Mouse (Mus musculus) forebrain, embryonic 13.5 days (tissue): ENCODE results near the gene Cript. TPM values are rescaled to one million over a fixed set of nuclear protein-coding genes. Genes with fewer than 3 reads are reported as not detected.

Source experiments
- ATAC-seq: fragments of 200-750 bp; cut with Nextera tagmentation; 2 replicates; pipeline ENCODE4 v1.8.0; 2017
- H3K27ac ChIP-seq: fragments of 300-500 bp; sonication (generic); 2 replicates; pipeline ENCODE4 v1.5.1; 2015; ENCODE audit warnings: inconsistent platforms, mild to moderate bottlenecking, moderate library complexity
- H3K27me3 ChIP-seq: fragments of 300-500 bp; sonication (generic); 2 replicates; pipeline ENCODE4 v1.6.1; 2015; ENCODE audit warnings: mild to moderate bottlenecking, inconsistent platforms
- H3K36me3 ChIP-seq: fragments of 300-500 bp; sonication (generic); 2 replicates; pipeline ENCODE4 v1.6.1; 2015; ENCODE audit warnings: mild to moderate bottlenecking, inconsistent platforms; ENCODE audit not compliant: poor library complexity, severe bottlenecking
- H3K4me1 ChIP-seq: fragments of 300-500 bp; sonication (generic); 2 replicates; pipeline ENCODE4 v1.6.1; 2015; ENCODE audit warnings: inconsistent platforms
- H3K4me2 ChIP-seq: fragments of 300-500 bp; sonication (generic); 2 replicates; pipeline ENCODE4 v1.6.1; 2015; ENCODE audit warnings: inconsistent platforms, mild to moderate bottlenecking, moderate library complexity
- H3K4me3 ChIP-seq: fragments of 300-500 bp; sonication (generic); 2 replicates; pipeline ENCODE4 v1.5.1; 2015; ENCODE audit warnings: mild to moderate bottlenecking, inconsistent platforms
- H3K9ac ChIP-seq: fragments of 300-500 bp; sonication (generic); 2 replicates; pipeline ENCODE4 v1.6.1; 2015; ENCODE audit warnings: mild to moderate bottlenecking, inconsistent platforms
- H3K9me3 ChIP-seq: fragments of 300-500 bp; sonication (generic); replicated peaks from 2 replicates; pipeline ENCODE4 v1.6.1; 2016; ENCODE audit warnings: inconsistent platforms
- whole genome bisulfite sequencing: fragments of 180-500 bp; shearing (Covaris S2); methylation state at CpG from one replicate; pipeline ENCODE4 v1.1.7; 2015; 5-methylcytosine and 5-hydroxymethylcytosine counted together
- polyA plus RNA-seq: library from polyadenylated mRNA; unstranded; fragments of >200 nt; fragmentation: Nextera tagmentation; extraction: Ambion mirVana; gene quantifications from 2 replicates; pipeline ENCODE4 v1.2.1, GENCODE M21; 2015

Gene Cript
- 226 and 247 TPM in 2 replicates for polyA plus RNA-seq

GRCm38 (mm10) chr17:87025269-87025949 is at the start of gene Cript, which contains the start of gene Pigf:
Gene Cript, plus strand, starts transcription at chr17:87025550.
Gene Pigf, minus strand, starts transcription at chr17:87025406.
- no peaks in the 10 kb centered on the region for H3K9me3 ChIP-seq
- under 1% methylated on average over 39 of the region's 43 CpGs for WGBS
- H3K4me2 ChIP-seq, result peak within 1 kb of the TSS; percentile 96
- no peak within 1 kb of the TSS for H3K27ac ChIP-seq
- peaks cover 18% of the 10 kb centered on the region for H3K36me3 ChIP-seq
- peak within 1 kb of the TSS; percentile 81 for H3K9ac ChIP-seq
- H3K4me3 ChIP-seq, result peak within 1 kb of the TSS; percentile 91
- peaks cover 26% of the 10 kb centered on the region for H3K4me1 ChIP-seq
- no peaks in the 10 kb centered on the region for H3K27me3 ChIP-seq
- ATAC-seq, result peak; percentile 99

GRCm38 (mm10) chr17:86976387-86976786 is 49.0 kb upstream of the Cript start:
- Histone ChIP-seq H3K4me2 (no peak overlapping the region), H3K36me3 (peaks cover 26% of the 10 kb centered on the region), H3K9me3 (no peaks in the 10 kb centered on the region), H3K9ac (no peak overlapping the region), H3K27me3 (no peaks in the 10 kb centered on the region), H3K4me3 (no peak overlapping the region), H3K27ac (no peak overlapping the region), H3K4me1 (peaks cover under 1% of the 10 kb centered on the region; the same call in 1 of the 2 replicates)
- ATAC-seq, result no peak
- 86% methylated on average over 10 of the region's 10 CpGs for WGBS

GRCm38 (mm10) chr17:86978496-86978895 is 46.9 kb upstream of the Cript start:
- H3K9ac ChIP-seq, result no peak overlapping the region
- WGBS, result 92% methylated on average over 6 of the region's 6 CpGs
- no peak for ATAC-seq

GRCm38 (mm10) chr17:86981205-86981604 is 44.1 kb upstream of the Cript start:
- 88% methylated on average over 1 of the region's 1 CpGs for WGBS

More at GRCm38 (mm10) chr17:86978496-86978895, 46.9 kb upstream of the Cript start:
- Histone ChIP-seq H3K4me3 (no peak overlapping the region), H3K9me3 (no peaks in the 10 kb centered on the region), H3K36me3 (peaks cover 26% of the 10 kb centered on the region), H3K4me2 (no peak overlapping the region), H3K27ac (no peak overlapping the region), H3K27me3 (no peaks in the 10 kb centered on the region), H3K4me1 (no peaks in the 10 kb centered on the region)

GRCm38 (mm10) chr17:86981701-86982100 is 43.6 kb upstream of the Cript start:
- 96% methylated on average over 2 of the region's 2 CpGs for WGBS
- ATAC-seq, result no peak

More at GRCm38 (mm10) chr17:86981205-86981604, 44.1 kb upstream of the Cript start:
- no peak for ATAC-seq
- Histone ChIP-seq H3K27me3 (no peaks in the 10 kb centered on the region), H3K9me3 (no peaks in the 10 kb centered on the region), H3K4me3 (no peak overlapping the region), H3K27ac (no peak overlapping the region), H3K4me1 (peaks cover 6% of the 10 kb centered on the region), H3K36me3 (peaks cover 19% of the 10 kb centered on the region), H3K4me2 (no peak overlapping the region), H3K9ac (no peak overlapping the region)

GRCm38 (mm10) chr17:86982497-86982896 is 42.9 kb upstream of the Cript start:
- Histone ChIP-seq H3K27me3 (no peaks in the 10 kb centered on the region), H3K9me3 (no peaks in the 10 kb centered on the region), H3K4me3 (no peak overlapping the region), H3K9ac (no peak overlapping the region), H3K27ac (no peak overlapping the region), H3K4me2 (no peak overlapping the region), H3K36me3 (peaks cover 16% of the 10 kb centered on the region; the same call in 1 of the 2 replicates), H3K4me1 (peaks cover 17% of the 10 kb centered on the region)
- no peak for ATAC-seq
- WGBS, result 82% methylated on average over 9 of the region's 9 CpGs

More at GRCm38 (mm10) chr17:86981701-86982100, 43.6 kb upstream of the Cript start:
- peaks cover 16% of the 10 kb centered on the region; the same call in 1 of the 2 replicates for H3K36me3 ChIP-seq
- no peak overlapping the region for H3K4me3 ChIP-seq
- H3K27ac ChIP-seq, result no peak overlapping the region
- H3K9ac ChIP-seq, result no peak overlapping the region
- peaks cover 11% of the 10 kb centered on the region for H3K4me1 ChIP-seq
- no peak overlapping the region for H3K4me2 ChIP-seq
- H3K9me3 ChIP-seq, result no peaks in the 10 kb centered on the region
- no peaks in the 10 kb centered on the region for H3K27me3 ChIP-seq

- Histone ChIP-seq H3K36me3 (no peaks in the 10 kb centered on the region; the same call in 1 of the 2 replicates), H3K27ac (peak overlapping the region; percentile 31; the same call in 1 of the 2 replicates), H3K27me3 (no peaks in the 10 kb centered on the region), H3K4me2 (0 out of 2 replicates have a peak overlapping the region, but pooled peaks have one; percentile 5), H3K4me3 (no peak overlapping the region), H3K9ac (peak overlapping the region; percentile 34; the same call in 1 of the 2 replicates), H3K9me3 (no peaks in the 10 kb centered on the region), H3K4me1 (peaks cover 23% of the 10 kb centered on the region)
- WGBS, result 37% methylated on average over 17 of the region's 17 CpGs
- no peak for ATAC-seq
Observed at GRCm38 (mm10) chr17:86986449-86987138, 38.8 kb upstream of the Cript start.

GRCm38 (mm10) chr17:86988161-86988560 is 37.2 kb upstream of the Cript start:
- Histone ChIP-seq H3K9me3 (no peaks in the 10 kb centered on the region), H3K9ac (no peak overlapping the region), H3K4me1 (peaks cover 23% of the 10 kb centered on the region), H3K36me3 (no peaks in the 10 kb centered on the region), H3K4me2 (no peak overlapping the region), H3K27me3 (no peaks in the 10 kb centered on the region), H3K4me3 (no peak overlapping the region), H3K27ac (no peak overlapping the region)
- no peak for ATAC-seq
- WGBS, result 82% methylated on average over 5 of the region's 5 CpGs

GRCm38 (mm10) chr17:86988601-86989184 is 36.7 kb upstream of the Cript start:
- no peak overlapping the region for H3K4me3 ChIP-seq
- no peak overlapping the region for H3K4me2 ChIP-seq
- WGBS, result 63% methylated on average over 6 of the region's 6 CpGs
- ATAC-seq, result peak; percentile 31; the same call in 1 of the 2 replicates
- no peak overlapping the region for H3K9ac ChIP-seq
- H3K9me3 ChIP-seq, result no peaks in the 10 kb centered on the region
- no peaks in the 10 kb centered on the region for H3K27me3 ChIP-seq
- peaks cover 23% of the 10 kb centered on the region for H3K4me1 ChIP-seq
- no peak overlapping the region for H3K27ac ChIP-seq
- no peaks in the 10 kb centered on the region for H3K36me3 ChIP-seq

- Histone ChIP-seq H3K4me3 (no peak overlapping the region), H3K4me1 (peaks cover 16% of the 10 kb centered on the region), H3K27ac (no peak overlapping the region), H3K9ac (no peak overlapping the region), H3K4me2 (no peak overlapping the region), H3K27me3 (no peaks in the 10 kb centered on the region), H3K36me3 (no peaks in the 10 kb centered on the region), H3K9me3 (no peaks in the 10 kb centered on the region)
- ATAC-seq, result no peak
- WGBS, result 93% methylated on average over 8 of the region's 8 CpGs
Observed at GRCm38 (mm10) chr17:86991306-86991705, 34.0 kb upstream of the Cript start.

- no peaks in the 10 kb centered on the region for H3K4me1 ChIP-seq
- H3K9ac ChIP-seq, result no peak overlapping the region
- H3K9me3 ChIP-seq, result no peaks in the 10 kb centered on the region
- H3K4me3 ChIP-seq, result no peak overlapping the region
- no peak overlapping the region for H3K27ac ChIP-seq
- H3K36me3 ChIP-seq, result peaks cover 13% of the 10 kb centered on the region
- no peak overlapping the region for H3K4me2 ChIP-seq
- no peaks in the 10 kb centered on the region for H3K27me3 ChIP-seq
- 93% methylated on average over 6 of the region's 6 CpGs for WGBS
- no peak for ATAC-seq
Observed at GRCm38 (mm10) chr17:86997323-86997722, 28.0 kb upstream of the Cript start.

- H3K9ac ChIP-seq, result no peak overlapping the region
- H3K36me3 ChIP-seq, result peaks cover 9% of the 10 kb centered on the region
- H3K27me3 ChIP-seq, result no peaks in the 10 kb centered on the region
- no peak overlapping the region for H3K4me3 ChIP-seq
- no peak overlapping the region for H3K27ac ChIP-seq
- no peaks in the 10 kb centered on the region for H3K9me3 ChIP-seq
- 88% methylated on average over 3 of the region's 3 CpGs for WGBS
- no peak for ATAC-seq
- no peaks in the 10 kb centered on the region for H3K4me1 ChIP-seq
- H3K4me2 ChIP-seq, result no peak overlapping the region
Observed at GRCm38 (mm10) chr17:87008950-87009349, 16.4 kb upstream of the Cript start.
